Mouse (Mus musculus) midbrain, embryonic 16.5 days (tissue): ENCODE results near the gene Dyrk3. TPM values are rescaled to one million over a fixed set of nuclear protein-coding genes. Genes with fewer than 3 reads are reported as not detected.
A peak's percentile ranks its signal among the peaks of the same experiment; 100 is the strongest.
"Not testable (repeated sequence)": the region's sequence is repeated elsewhere in the genome, so short reads cannot be mapped to it uniquely, and the experiment has no call there.

Experiments used
- ATAC-seq: fragments of 200-750 bp; cut with Nextera tagmentation; 2 replicates; pipeline ENCODE4 v1.8.0; 2017; ENCODE audit warnings: moderate TSS enrichment
- H3K27ac ChIP-seq: fragments of 300-500 bp; sonication (generic); 2 replicates; pipeline ENCODE4 v1.5.1; 2014; ENCODE audit warnings: mild to moderate bottlenecking, low read length, mixed read lengths
- H3K27me3 ChIP-seq: fragments of 300-500 bp; sonication (generic); 2 replicates; pipeline ENCODE4 v1.6.1; 2014; ENCODE audit warnings: low read depth, low read length, mixed read lengths; ENCODE audit not compliant: control insufficient read depth, insufficient read depth
- H3K36me3 ChIP-seq: fragments of 300-500 bp; sonication (generic); 2 replicates; pipeline ENCODE4 v1.6.1; 2014; ENCODE audit warnings: mild to moderate bottlenecking, low read length, moderate library complexity, mixed read lengths; ENCODE audit not compliant: control insufficient read depth, insufficient read depth
- H3K4me1 ChIP-seq: fragments of 300-500 bp; sonication (generic); 2 replicates; pipeline ENCODE4 v1.6.1; 2014; ENCODE audit warnings: mild to moderate bottlenecking, low read length, mixed read lengths; ENCODE audit not compliant: control insufficient read depth, insufficient read depth
- H3K4me2 ChIP-seq: fragments of 300-500 bp; sonication (generic); 2 replicates; pipeline ENCODE4 v1.6.1; 2014; ENCODE audit warnings: mild to moderate bottlenecking, low read length, mixed read lengths
- H3K4me3 ChIP-seq: fragments of 300-500 bp; sonication (generic); 2 replicates; pipeline ENCODE4 v1.5.1; 2014; ENCODE audit warnings: low read depth, mild to moderate bottlenecking, low read length, moderate library complexity, mixed read lengths
- H3K9ac ChIP-seq: fragments of 300-500 bp; sonication (generic); 2 replicates; pipeline ENCODE4 v1.6.1; 2014; ENCODE audit warnings: low read depth, low read length, mixed read lengths
- H3K9me3 ChIP-seq: fragments of 300-500 bp; sonication (generic); replicated peaks from 2 replicates; pipeline ENCODE4 v1.6.1; 2014; ENCODE audit warnings: mild to moderate bottlenecking, low read length, mixed read lengths; ENCODE audit not compliant: control insufficient read depth, poor library complexity, severe bottlenecking
- WGBS: fragments of 180-500 bp; shearing (Covaris S2); extraction: QIAGEN DNeasy Blood & Tissue Kit; methylation state at CpG from one replicate; pipeline ENCODE4 v1.1.7; 2014; 5-methylcytosine and 5-hydroxymethylcytosine counted together
- polyA plus RNA-seq: library from polyadenylated mRNA; unstranded; fragments of >200 nt; fragmentation: Nextera tagmentation; extraction: Ambion mirVana; gene quantifications from 2 replicates; pipeline ENCODE4 v1.2.1, GENCODE M21; 2015

Dyrk3 gene
- polyA plus RNA-seq, 1 experiment from 2014 or later: 14.1 TPM

- Histone ChIP-seq H3K4me3 (no peak overlapping the region), H3K4me2 (no peak overlapping the region), H3K9ac (no peak overlapping the region), H3K9me3 (no peaks in the 10 kb centered on the region), H3K27me3 (no peaks in the 10 kb centered on the region), H3K36me3 (peaks cover 58% of the 10 kb centered on the region), H3K4me1 (no peaks in the 10 kb centered on the region), H3K27ac (no peak overlapping the region)
- ATAC-seq: no peak
- WGBS: 90% methylated on average over 6 of the region's 6 CpGs
These were observed 26.3 kb upstream of the Dyrk3 start for GRCm38 (mm10) chr1:131164427-131164826.

GRCm38 (mm10) chr1:131161091-131161490 lies 23.0 kb upstream of the Dyrk3 start:
- 87% methylated on average over 11 of the region's 11 CpGs for WGBS
- ATAC-seq: no peak

GRCm38 (mm10) chr1:131159573-131160327 lies 21.6 kb upstream of the Dyrk3 start:
- not testable (repeated sequence) for H3K4me3 ChIP-seq, H3K27ac ChIP-seq, H3K4me2 ChIP-seq, H3K27me3 ChIP-seq, H3K9ac ChIP-seq, H3K9me3 ChIP-seq, ATAC-seq, H3K4me1 ChIP-seq
- H3K36me3 ChIP-seq: peaks cover 35% of the 10 kb centered on the region
- 100% methylated on average over 3 of the region's 3 CpGs for WGBS

More at GRCm38 (mm10) chr1:131161091-131161490, 23.0 kb upstream of the Dyrk3 start:
- Histone ChIP-seq H3K9me3 (no peaks in the 10 kb centered on the region), H3K4me1 (no peaks in the 10 kb centered on the region), H3K4me3 (no peak overlapping the region), H3K4me2 (no peak overlapping the region), H3K27me3 (no peaks in the 10 kb centered on the region), H3K36me3 (peaks cover 40% of the 10 kb centered on the region), H3K9ac (no peak overlapping the region), H3K27ac (no peak overlapping the region)

- no peak overlapping the region for H3K27ac ChIP-seq
- ATAC-seq: no peak
- 54% methylated on average over 2 of the region's 2 CpGs for WGBS
- H3K9ac ChIP-seq: no peak overlapping the region
- peaks cover 15% of the 10 kb centered on the region for H3K4me1 ChIP-seq
- no peaks in the 10 kb centered on the region for H3K27me3 ChIP-seq
- H3K4me2 ChIP-seq: no peak overlapping the region
- H3K36me3 ChIP-seq: peaks cover 13% of the 10 kb centered on the region
- H3K9me3 ChIP-seq: no peaks in the 10 kb centered on the region
- H3K4me3 ChIP-seq: no peak overlapping the region
These were observed 17.3 kb upstream of the Dyrk3 start for GRCm38 (mm10) chr1:131155456-131155855.

GRCm38 (mm10) chr1:131153018-131153629 lies 15.0 kb upstream of the Dyrk3 start, which contains the start of gene Eif2d:
Gene Eif2d, plus strand, starts transcription at chr1:131153181.
- Histone ChIP-seq H3K27me3 (no peaks in the 10 kb centered on the region), H3K4me1 (peaks cover 15% of the 10 kb centered on the region), H3K9me3 (no peaks in the 10 kb centered on the region), H3K4me2 (peak within 1 kb of the TSS; percentile 68), H3K27ac (peak within 1 kb of the TSS; percentile 70), H3K9ac (peak within 1 kb of the TSS; percentile 76), H3K4me3 (peak within 1 kb of the TSS; percentile 85), H3K36me3 (0 out of 2 replicates have a peak, but pooled peaks cover 1% of the 10 kb centered on the region)
- peak; percentile 99 for ATAC-seq
- WGBS: under 1% methylated on average over 27 of the region's 27 CpGs

GRCm38 (mm10) chr1:131149496-131149895 lies 11.4 kb upstream of the Dyrk3 start:
- no peak for ATAC-seq
- H3K4me2 ChIP-seq: no peak overlapping the region
- H3K9ac ChIP-seq: no peak overlapping the region
- H3K27ac ChIP-seq: no peak overlapping the region
- WGBS: 76% methylated on average over 1 of the region's 1 CpGs
- no peaks in the 10 kb centered on the region for H3K27me3 ChIP-seq
- peaks cover 13% of the 10 kb centered on the region for H3K4me1 ChIP-seq
- no peak overlapping the region for H3K4me3 ChIP-seq
- no peaks in the 10 kb centered on the region for H3K9me3 ChIP-seq
- H3K36me3 ChIP-seq: no peaks in the 10 kb centered on the region

- Histone ChIP-seq H3K4me1 (no peaks in the 10 kb centered on the region), H3K27ac (no peak overlapping the region), H3K4me3 (no peak overlapping the region), H3K9ac (no peak overlapping the region), H3K36me3 (no peaks in the 10 kb centered on the region), H3K4me2 (no peak overlapping the region), H3K9me3 (no peaks in the 10 kb centered on the region), H3K27me3 (no peaks in the 10 kb centered on the region)
- WGBS: 86% methylated on average over 3 of the region's 3 CpGs
- ATAC-seq: no peak
These were observed 8.1 kb upstream of the Dyrk3 start for GRCm38 (mm10) chr1:131146181-131146614.

GRCm38 (mm10) chr1:131145222-131145621 lies 7.1 kb upstream of the Dyrk3 start:
- not testable (repeated sequence) for H3K9me3 ChIP-seq, H3K27ac ChIP-seq, H3K4me2 ChIP-seq, H3K9ac ChIP-seq, H3K4me3 ChIP-seq, H3K27me3 ChIP-seq, H3K36me3 ChIP-seq, H3K4me1 ChIP-seq, ATAC-seq
- 84% methylated on average over 3 of the region's 3 CpGs for WGBS

GRCm38 (mm10) chr1:131142472-131142871 lies 4.3 kb upstream of the Dyrk3 start:
- H3K36me3 ChIP-seq: no peaks in the 10 kb centered on the region
- WGBS: 86% methylated on average over 1 of the region's 1 CpGs
- no peak for ATAC-seq
- no peaks in the 10 kb centered on the region for H3K27me3 ChIP-seq
- H3K4me3 ChIP-seq: no peak overlapping the region
- H3K27ac ChIP-seq: no peak overlapping the region
- no peak overlapping the region for H3K4me2 ChIP-seq
- peaks cover 7% of the 10 kb centered on the region for H3K4me1 ChIP-seq
- no peak overlapping the region for H3K9ac ChIP-seq
- no peaks in the 10 kb centered on the region for H3K9me3 ChIP-seq
